Mouse (Mus musculus): ENCODE results near the gene Wdr72. TPM values are rescaled to one million over a fixed set of nuclear protein-coding genes. Genes with fewer than 3 reads are reported as not detected.

The Wdr72 gene
- polyA plus RNA-seq, 1 experiment from 2014 or later, result 0.82 TPM

GRCm38 (mm10) chr9:74141864-74142263, 31.7 kb downstream of the Wdr72 start:
- no peaks in the 10 kb centered on the region for H3K27me3 ChIP-seq (replicated peaks)
- H3K27ac ChIP-seq (ENCODE audit: poor library complexity, severe bottlenecking), result no peak overlapping the region
- H3K9ac ChIP-seq, result no peak overlapping the region
- no peaks in the 10 kb centered on the region for H3K36me3 ChIP-seq
- no peaks in the 10 kb centered on the region for H3K9me3 ChIP-seq (replicated peaks)
- H3K4me2 ChIP-seq, result no peak overlapping the region
- H3K4me3 ChIP-seq, result no peak overlapping the region
- no peaks in the 10 kb centered on the region for H3K4me1 ChIP-seq (replicated peaks)
- 2% methylated on average over 3 of the region's 3 CpGs for WGBS
- no peak for ATAC-seq (ENCODE audit: insufficient number of reproducible peaks, low FRiP score)

GRCm38 (mm10) chr9:74142705-74143104, 32.5 kb downstream of the Wdr72 start:
- no peaks in the 10 kb centered on the region for H3K4me1 ChIP-seq (replicated peaks)
- ATAC-seq (ENCODE audit: insufficient number of reproducible peaks, low FRiP score), result no peak
- WGBS, result 53% methylated on average over 2 of the region's 2 CpGs

GRCm38 (mm10) chr9:74145203-74145602, 35.0 kb downstream of the Wdr72 start:
- H3K4me1 ChIP-seq (replicated peaks), result no peaks in the 10 kb centered on the region
- no peak for ATAC-seq (ENCODE audit: insufficient number of reproducible peaks, low FRiP score)
- H3K27ac ChIP-seq (ENCODE audit: poor library complexity, severe bottlenecking), result no peak overlapping the region
- no peaks in the 10 kb centered on the region for H3K9me3 ChIP-seq (replicated peaks)
- H3K36me3 ChIP-seq, result no peaks in the 10 kb centered on the region
- H3K9ac ChIP-seq, result no peak overlapping the region
- 82% methylated on average over 4 of the region's 4 CpGs for WGBS
- H3K27me3 ChIP-seq (replicated peaks), result no peaks in the 10 kb centered on the region
- no peak overlapping the region for H3K4me2 ChIP-seq
- H3K4me3 ChIP-seq, result no peak overlapping the region

More at GRCm38 (mm10) chr9:74142705-74143104, 32.5 kb downstream of the Wdr72 start:
- Histone ChIP-seq H3K4me3 (no peak overlapping the region), H3K4me2 (no peak overlapping the region), H3K27me3 (replicated peaks) (no peaks in the 10 kb centered on the region), H3K27ac (ENCODE audit: poor library complexity, severe bottlenecking) (no peak overlapping the region), H3K9me3 (replicated peaks) (no peaks in the 10 kb centered on the region), H3K36me3 (no peaks in the 10 kb centered on the region), H3K9ac (no peak overlapping the region)

- H3K9me3 ChIP-seq (replicated peaks), result no peaks in the 10 kb centered on the region
- 77% methylated on average over 8 of the region's 8 CpGs for WGBS
- H3K36me3 ChIP-seq, result no peaks in the 10 kb centered on the region
- H3K27me3 ChIP-seq (replicated peaks), result no peaks in the 10 kb centered on the region
- H3K4me1 ChIP-seq (replicated peaks), result no peaks in the 10 kb centered on the region
- no peak overlapping the region for H3K9ac ChIP-seq
- no peak overlapping the region for H3K4me3 ChIP-seq
- no peak overlapping the region for H3K4me2 ChIP-seq
- H3K27ac ChIP-seq (ENCODE audit: poor library complexity, severe bottlenecking), result no peak overlapping the region
- ATAC-seq (ENCODE audit: insufficient number of reproducible peaks, low FRiP score), result no peak
These were observed 38.1 kb downstream of the Wdr72 start for GRCm38 (mm10) chr9:74148306-74148705.

- no peaks in the 10 kb centered on the region for H3K27me3 ChIP-seq (replicated peaks)
- no peaks in the 10 kb centered on the region for H3K36me3 ChIP-seq
- no peak for ATAC-seq (ENCODE audit: insufficient number of reproducible peaks, low FRiP score)
- H3K4me2 ChIP-seq, result no peak overlapping the region
- peaks cover 10% of the 10 kb centered on the region for H3K4me1 ChIP-seq (replicated peaks)
- WGBS, result 67% methylated on average over 11 of the region's 11 CpGs
- H3K27ac ChIP-seq (ENCODE audit: poor library complexity, severe bottlenecking), result no peak overlapping the region
- no peak overlapping the region for H3K4me3 ChIP-seq
- no peaks in the 10 kb centered on the region for H3K9me3 ChIP-seq (replicated peaks)
- H3K9ac ChIP-seq, result no peak overlapping the region
These were observed 50.3 kb downstream of the Wdr72 start for GRCm38 (mm10) chr9:74160361-74160933.

- H3K9ac ChIP-seq, result no peak overlapping the region
- no peak overlapping the region for H3K4me2 ChIP-seq
- no peaks in the 10 kb centered on the region for H3K36me3 ChIP-seq
- WGBS, result 86% methylated on average over 2 of the region's 2 CpGs
- no peak overlapping the region for H3K27ac ChIP-seq (ENCODE audit: poor library complexity, severe bottlenecking)
- ATAC-seq (ENCODE audit: insufficient number of reproducible peaks, low FRiP score), result no peak
- H3K4me3 ChIP-seq, result no peak overlapping the region
- H3K4me1 ChIP-seq (replicated peaks), result peaks cover 10% of the 10 kb centered on the region
- no peaks in the 10 kb centered on the region for H3K27me3 ChIP-seq (replicated peaks)
- H3K9me3 ChIP-seq (replicated peaks), result no peaks in the 10 kb centered on the region
These were observed 55.5 kb downstream of the Wdr72 start for GRCm38 (mm10) chr9:74165697-74166096.

- Histone ChIP-seq H3K9me3 (replicated peaks) (no peaks in the 10 kb centered on the region), H3K4me1 (replicated peaks) (peaks cover under 1% of the 10 kb centered on the region; the same call in 1 of the 2 replicates), H3K4me3 (no peak overlapping the region), H3K4me2 (no peak overlapping the region), H3K9ac (no peak overlapping the region), H3K36me3 (no peaks in the 10 kb centered on the region), H3K27me3 (replicated peaks) (no peaks in the 10 kb centered on the region), H3K27ac (ENCODE audit: poor library complexity, severe bottlenecking) (no peak overlapping the region)
- WGBS, result 60% methylated on average over 6 of the region's 6 CpGs
- ATAC-seq (ENCODE audit: insufficient number of reproducible peaks, low FRiP score), result no peak
These were observed 59.7 kb downstream of the Wdr72 start for GRCm38 (mm10) chr9:74169904-74170303.

GRCm38 (mm10) chr9:74186748-74187400, 76.7 kb downstream of the Wdr72 start:
- Histone ChIP-seq H3K4me3 (no peak overlapping the region), H3K4me2 (peak overlapping the region; percentile 4; the same call in 1 of the 2 replicates), H3K27me3 (replicated peaks) (no peaks in the 10 kb centered on the region), H3K9ac (no peak overlapping the region), H3K36me3 (no peaks in the 10 kb centered on the region), H3K9me3 (replicated peaks) (no peaks in the 10 kb centered on the region), H3K27ac (ENCODE audit: poor library complexity, severe bottlenecking) (no peak overlapping the region), H3K4me1 (replicated peaks) (no peaks in the 10 kb centered on the region)
- 59% methylated on average over 16 of the region's 16 CpGs for WGBS
- ATAC-seq (ENCODE audit: insufficient number of reproducible peaks, low FRiP score), result no peak

GRCm38 (mm10) chr9:74187401-74188029, 77.4 kb downstream of the Wdr72 start:
- Histone ChIP-seq H3K36me3 (no peaks in the 10 kb centered on the region), H3K27ac (ENCODE audit: poor library complexity, severe bottlenecking) (no peak overlapping the region), H3K9me3 (replicated peaks) (no peaks in the 10 kb centered on the region), H3K4me1 (replicated peaks) (no peaks in the 10 kb centered on the region), H3K4me3 (no peak overlapping the region), H3K9ac (no peak overlapping the region), H3K4me2 (peak overlapping the region; percentile 4), H3K27me3 (replicated peaks) (no peaks in the 10 kb centered on the region)
- ATAC-seq (ENCODE audit: insufficient number of reproducible peaks, low FRiP score), result no peak
- WGBS, result 58% methylated on average over 8 of the region's 8 CpGs

- H3K9me3 ChIP-seq (replicated peaks), result no peaks in the 10 kb centered on the region
- no peaks in the 10 kb centered on the region for H3K27me3 ChIP-seq (replicated peaks)
- no peak overlapping the region for H3K4me2 ChIP-seq
- H3K36me3 ChIP-seq, result no peaks in the 10 kb centered on the region
- 74% methylated on average over 2 of the region's 2 CpGs for WGBS
- no peak overlapping the region for H3K9ac ChIP-seq
- no peak overlapping the region for H3K27ac ChIP-seq (ENCODE audit: poor library complexity, severe bottlenecking)
- ATAC-seq (ENCODE audit: insufficient number of reproducible peaks, low FRiP score), result no peak
- H3K4me3 ChIP-seq, result no peak overlapping the region
- no peaks in the 10 kb centered on the region for H3K4me1 ChIP-seq (replicated peaks)
These were observed 84.7 kb downstream of the Wdr72 start for GRCm38 (mm10) chr9:74194898-74195297.

- Histone ChIP-seq H3K4me3 (no peak overlapping the region), H3K9ac (no peak overlapping the region), H3K27me3 (replicated peaks) (no peaks in the 10 kb centered on the region), H3K9me3 (replicated peaks) (no peaks in the 10 kb centered on the region), H3K36me3 (no peaks in the 10 kb centered on the region), H3K4me2 (no peak overlapping the region), H3K4me1 (replicated peaks) (no peaks in the 10 kb centered on the region), H3K27ac (ENCODE audit: poor library complexity, severe bottlenecking) (no peak overlapping the region)
- no peak for ATAC-seq (ENCODE audit: insufficient number of reproducible peaks, low FRiP score)
- WGBS, result 79% methylated on average over 6 of the region's 6 CpGs
These were observed 118.1 kb downstream of the Wdr72 start for GRCm38 (mm10) chr9:74228272-74228671.
